Mouse (Mus musculus): ENCODE data around the gene Cpsf4l.

DNA sequence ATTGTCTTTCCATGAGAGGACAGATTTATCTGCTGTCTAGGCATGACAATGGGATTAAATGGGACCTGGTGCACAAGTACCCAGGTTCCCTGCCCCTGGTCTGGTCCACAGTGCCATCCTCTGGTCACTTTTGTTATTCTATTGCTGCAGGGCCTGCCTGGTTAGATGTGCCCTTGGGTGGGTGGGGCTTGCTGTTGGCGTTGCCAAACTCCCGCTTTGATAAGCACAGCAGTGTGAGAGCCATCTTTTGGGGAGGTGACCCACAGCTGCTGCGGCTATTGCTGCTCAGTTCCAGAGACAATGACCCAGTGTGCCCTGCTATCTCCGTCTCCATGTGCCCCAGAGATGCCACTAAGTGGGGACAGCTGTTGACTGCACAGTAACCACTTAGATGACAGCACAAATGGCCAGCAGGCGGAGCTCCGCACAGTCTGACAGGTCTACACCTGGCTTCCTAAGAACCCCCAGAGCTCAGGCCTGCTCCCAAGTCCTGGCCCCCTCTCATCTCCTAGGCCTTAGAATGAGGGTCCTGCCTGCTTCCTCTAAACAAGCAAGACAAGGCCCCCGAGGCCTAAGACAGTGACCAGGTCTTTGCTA is 5.4 kb upstream of the Cpsf4l start:
- TF ChIP-seq GATA1 (IDR thresholded peaks at IDR 0.05; ENCODE audit: borderline replicate concordance, low read length) = no peak
- no peak for TF ChIP-seq FLI1 (IDR thresholded peaks at IDR 0.05; ENCODE audit: low read length)
